Mouse (Mus musculus): ENCODE data around the gene Tbrg4. TPM values are rescaled to one million over a fixed set of nuclear protein-coding genes. Genes with fewer than 3 reads are reported as not detected.
"Not testable (repeated sequence)": the region's sequence is repeated elsewhere in the genome, so short reads cannot be mapped to it uniquely, and the experiment has no call there.

The Tbrg4 gene
- polyA plus RNA-seq (2012; ENCODE audit: insufficient read depth, insufficient read length, missing spikeins) = 15.5 and 24.1 TPM in 2 replicates

DNA sequence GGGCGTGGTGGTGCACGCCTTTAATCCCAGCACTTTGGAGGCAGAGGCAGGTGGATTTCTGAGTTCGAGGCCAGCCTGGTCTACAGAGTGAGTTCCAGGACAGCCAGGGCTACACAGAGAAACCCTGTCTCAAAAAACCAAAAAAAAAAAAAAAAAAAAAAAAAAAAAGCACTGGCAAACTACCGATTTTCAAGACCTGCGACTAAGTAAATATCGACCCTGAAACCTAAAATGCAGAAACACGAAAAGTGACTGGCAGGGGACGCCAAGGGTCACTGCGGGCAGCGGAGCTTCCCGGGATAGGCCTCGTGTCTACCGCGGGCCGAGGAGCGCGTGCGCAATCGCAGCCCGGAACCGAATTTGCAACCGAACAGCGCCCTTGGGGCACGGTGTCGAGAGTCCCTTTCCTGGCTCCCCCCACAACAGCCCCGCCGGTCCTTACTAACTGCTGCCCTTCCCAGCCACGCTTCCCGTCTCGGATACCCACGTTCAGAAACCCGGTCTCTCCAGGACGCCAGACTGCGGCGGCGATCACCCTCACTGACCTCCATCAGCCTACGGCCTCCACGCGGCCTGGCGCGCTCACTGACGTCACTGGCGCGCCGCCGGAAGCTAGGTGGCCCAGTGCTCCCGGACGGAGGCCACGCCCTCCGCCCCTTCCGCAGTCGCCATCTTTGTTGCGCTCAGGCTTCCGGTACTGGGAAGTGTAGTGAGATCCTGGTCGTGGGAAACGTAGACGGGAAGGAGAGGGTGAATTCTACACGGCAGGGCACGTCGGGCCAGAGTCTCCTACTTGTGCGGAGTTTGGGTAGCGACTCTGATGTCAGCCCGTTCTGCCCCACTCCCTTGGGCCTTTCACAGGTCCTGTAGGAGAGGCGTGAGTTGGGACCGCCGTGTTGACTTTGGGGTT is at the start of gene Tbrg4:
Gene Tbrg4 (minus strand): TSS at position 590 of the 910 bp plus-strand sequence.
- TF ChIP-seq POLR2A (IDR thresholded peaks at IDR 0.05; ENCODE audit: borderline replicate concordance, low read depth, low read length) (no peak), CTCF (IDR thresholded peaks at IDR 0.05; ENCODE audit: low read depth, low read length) (no peak)
- H3K4me1 ChIP-seq (ENCODE audit: control insufficient read depth, insufficient read depth, low read length) = peaks cover 22% of the 10 kb centered on the region
- peak within 1 kb of the TSS; percentile 90 for H3K4me3 ChIP-seq (ENCODE audit: insufficient read depth, low read length)
- peak within 1 kb of the TSS; percentile 87 for H3K27ac ChIP-seq (ENCODE audit: insufficient read depth, low read depth, low read length)

DNA sequence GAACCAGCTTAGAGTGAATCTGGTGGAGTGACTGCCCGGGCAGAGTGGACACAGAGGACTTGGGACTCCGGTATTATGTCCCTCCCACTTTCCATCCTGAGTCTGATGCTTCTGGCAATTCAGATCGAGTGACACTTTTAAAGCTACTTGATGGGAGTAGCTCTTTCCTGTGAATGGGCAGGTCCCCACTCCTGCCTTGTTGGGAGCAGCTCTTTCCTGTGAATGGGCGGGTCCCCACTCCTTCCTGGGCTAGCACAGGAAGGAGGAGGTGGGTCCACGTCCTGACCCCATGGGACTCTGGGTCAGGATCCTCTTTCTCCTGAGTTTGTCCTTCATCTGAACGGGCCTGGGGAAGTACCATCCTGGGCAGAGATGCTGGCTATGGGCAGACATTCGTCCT is 49.5 kb upstream of the Tbrg4 start:
- H3K4me3 ChIP-seq (ENCODE audit: insufficient read depth, low read length) = no peak overlapping the region
- H3K4me1 ChIP-seq (ENCODE audit: control insufficient read depth, insufficient read depth, low read length) = 0 out of 2 replicates have a peak, but pooled peaks cover 2% of the 10 kb centered on the region
- TF ChIP-seq CTCF (IDR thresholded peaks at IDR 0.05; ENCODE audit: low read depth, low read length) (no peak), POLR2A (IDR thresholded peaks at IDR 0.05; ENCODE audit: borderline replicate concordance, low read depth, low read length) (no peak)
- H3K27ac ChIP-seq (ENCODE audit: insufficient read depth, low read depth, low read length) = no peak overlapping the region

DNA sequence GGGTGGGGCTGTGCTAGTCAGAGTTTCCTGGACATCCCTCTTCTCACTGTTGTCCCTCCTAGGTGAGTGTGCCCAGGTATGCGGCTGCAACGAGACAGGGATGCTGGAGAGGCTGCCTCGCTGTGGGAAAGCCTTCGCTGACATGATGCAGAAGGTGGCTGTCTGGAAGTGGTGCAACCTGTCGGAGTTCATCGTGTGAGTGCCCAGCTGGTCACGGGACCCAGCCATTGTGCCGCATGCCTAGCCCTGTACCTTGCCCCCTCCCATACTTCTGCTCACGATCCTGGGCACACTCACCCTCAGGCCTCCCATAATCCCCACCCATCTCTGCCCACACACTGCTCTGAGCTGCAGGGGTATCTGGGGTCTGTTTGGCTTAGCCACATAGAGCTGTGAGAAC is 48.8 kb upstream of the Tbrg4 start:
- H3K4me1 ChIP-seq (ENCODE audit: control insufficient read depth, insufficient read depth, low read length) = 0 out of 2 replicates have a peak, but pooled peaks cover under 1% of the 10 kb centered on the region
- no peak overlapping the region for H3K27ac ChIP-seq (ENCODE audit: insufficient read depth, low read depth, low read length)
- no peak overlapping the region for H3K4me3 ChIP-seq (ENCODE audit: insufficient read depth, low read length)
- no peak for TF ChIP-seq CTCF (IDR thresholded peaks at IDR 0.05; ENCODE audit: low read depth, low read length)
- TF ChIP-seq POLR2A (IDR thresholded peaks at IDR 0.05; ENCODE audit: borderline replicate concordance, low read depth, low read length) = no peak

DNA sequence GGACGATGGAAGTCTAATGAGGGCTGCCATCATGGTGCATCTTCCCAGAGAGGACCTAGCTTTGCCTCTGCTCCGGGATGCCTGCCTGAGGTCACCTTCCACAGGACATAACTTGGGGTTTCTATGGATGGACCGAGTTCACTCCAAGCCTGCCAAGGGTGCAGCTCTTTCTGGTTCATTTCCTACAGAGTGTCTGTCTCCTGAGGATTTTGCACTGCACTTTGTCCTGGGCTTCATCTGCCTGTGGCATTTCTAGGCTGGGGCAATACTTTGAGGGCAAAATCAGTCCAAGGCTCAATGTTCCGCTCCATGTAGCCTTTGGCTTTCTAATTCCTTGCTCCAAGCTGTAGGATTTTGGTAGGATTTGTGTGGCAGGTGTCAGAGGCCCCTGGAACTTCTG is 45.0 kb upstream of the Tbrg4 start:
- TF ChIP-seq CTCF (IDR thresholded peaks at IDR 0.05; ENCODE audit: low read depth, low read length) = no peak
- no peak overlapping the region for H3K27ac ChIP-seq (ENCODE audit: insufficient read depth, low read depth, low read length)

DNA sequence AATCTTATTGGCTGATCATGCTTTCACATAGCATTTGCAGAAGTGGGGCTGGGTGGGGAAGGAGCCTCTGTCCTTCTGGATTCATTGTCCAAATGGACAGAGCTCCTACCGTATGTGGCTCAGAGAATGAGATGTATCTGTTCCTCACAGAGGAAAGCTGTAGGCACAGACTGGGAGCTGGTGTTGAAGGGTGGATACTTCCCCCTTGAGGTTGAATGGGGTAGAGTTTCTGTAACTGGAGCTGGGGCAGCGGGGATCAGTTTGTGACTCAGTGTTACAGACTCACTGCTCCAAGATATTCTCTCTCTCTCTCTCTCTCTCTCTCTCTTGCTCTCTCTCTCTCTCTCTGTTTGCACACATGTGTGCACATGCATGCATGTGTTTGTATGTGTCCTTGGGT is 44.2 kb upstream of the Tbrg4 start:
- Histone ChIP-seq H3K4me1 (ENCODE audit: control insufficient read depth, insufficient read depth, low read length) (no peaks in the 10 kb centered on the region), H3K4me3 (ENCODE audit: insufficient read depth, low read length) (no peak overlapping the region), H3K27ac (ENCODE audit: insufficient read depth, low read depth, low read length) (no peak overlapping the region)
- no peak for TF ChIP-seq CTCF (IDR thresholded peaks at IDR 0.05; ENCODE audit: low read depth, low read length)
- TF ChIP-seq POLR2A (IDR thresholded peaks at IDR 0.05; ENCODE audit: borderline replicate concordance, low read depth, low read length) = no peak

More for the DNA sequence above, 45.0 kb upstream of the Tbrg4 start:
- Histone ChIP-seq H3K4me3 (ENCODE audit: insufficient read depth, low read length) (no peak overlapping the region), H3K4me1 (ENCODE audit: control insufficient read depth, insufficient read depth, low read length) (no peaks in the 10 kb centered on the region)

GRCm38 (mm10) chr11:6669041-6669440 is 43.2 kb upstream of the Tbrg4 start:
- no peak overlapping the region for H3K27ac ChIP-seq (ENCODE audit: insufficient read depth, low read depth, low read length)
- H3K4me3 ChIP-seq (ENCODE audit: insufficient read depth, low read length) = no peak overlapping the region
- no peaks in the 10 kb centered on the region for H3K4me1 ChIP-seq (ENCODE audit: control insufficient read depth, insufficient read depth, low read length)
- no peak for TF ChIP-seq CTCF (IDR thresholded peaks at IDR 0.05; ENCODE audit: low read depth, low read length)

- Histone ChIP-seq H3K4me1 (ENCODE audit: control insufficient read depth, insufficient read depth, low read length) (no peaks in the 10 kb centered on the region), H3K4me3 (ENCODE audit: insufficient read depth, low read length) (no peak overlapping the region), H3K27ac (ENCODE audit: insufficient read depth, low read depth, low read length) (no peak overlapping the region)
- no peak for TF ChIP-seq CTCF (IDR thresholded peaks at IDR 0.05; ENCODE audit: low read depth, low read length)
- no peak for TF ChIP-seq POLR2A (IDR thresholded peaks at IDR 0.05; ENCODE audit: borderline replicate concordance, low read depth, low read length)
Measured at GRCm38 (mm10) chr11:6666634-6667033, 40.8 kb upstream of the Tbrg4 start.

GRCm38 (mm10) chr11:6661206-6661605 is 35.3 kb upstream of the Tbrg4 start:
- H3K4me3 ChIP-seq (ENCODE audit: insufficient read depth, low read length) = no peak overlapping the region
- no peak overlapping the region for H3K27ac ChIP-seq (ENCODE audit: insufficient read depth, low read depth, low read length)
- TF ChIP-seq POLR2A (IDR thresholded peaks at IDR 0.05; ENCODE audit: borderline replicate concordance, low read depth, low read length) = no peak
- TF ChIP-seq CTCF (IDR thresholded peaks at IDR 0.05; ENCODE audit: low read depth, low read length) = no peak
- H3K4me1 ChIP-seq (ENCODE audit: control insufficient read depth, insufficient read depth, low read length) = no peaks in the 10 kb centered on the region

- H3K27ac ChIP-seq (ENCODE audit: insufficient read depth, low read depth, low read length) = no peak within 1 kb of the TSS
- no peak within 1 kb of the TSS for H3K4me3 ChIP-seq (ENCODE audit: insufficient read depth, low read length)
- TF ChIP-seq POLR2A (IDR thresholded peaks at IDR 0.05; ENCODE audit: borderline replicate concordance, low read depth, low read length) = no peak
- no peaks in the 10 kb centered on the region for H3K4me1 ChIP-seq (ENCODE audit: control insufficient read depth, insufficient read depth, low read length)
Measured at GRCm38 (mm10) chr11:6658271-6658670, 32.4 kb upstream of the Tbrg4 start, which contains the start of gene Ramp3. Gene Ramp3 (plus strand): TSS chr11:6658521.

DNA sequence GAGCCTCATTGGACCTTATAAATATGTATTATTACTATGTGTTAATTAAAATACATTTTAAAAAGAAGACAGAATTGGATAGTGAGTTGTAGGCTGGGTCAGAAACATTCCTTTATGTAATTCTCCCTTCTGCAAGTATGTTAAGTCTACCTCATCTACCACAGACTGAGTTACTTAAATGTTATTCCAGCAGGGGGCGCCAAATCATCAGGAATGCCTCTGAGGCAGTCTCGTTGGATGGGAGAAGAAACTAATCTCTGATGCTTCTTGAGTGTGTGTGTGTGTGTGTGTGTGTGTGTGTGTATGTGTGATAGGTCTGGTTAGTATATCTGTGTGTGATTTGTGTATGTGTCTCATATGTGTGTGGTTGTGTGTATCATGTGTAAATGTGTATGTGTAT is 29.0 kb upstream of the Tbrg4 start:
- Histone ChIP-seq H3K4me3 (ENCODE audit: insufficient read depth, low read length) (no peak overlapping the region), H3K27ac (ENCODE audit: insufficient read depth, low read depth, low read length) (no peak overlapping the region), H3K4me1 (ENCODE audit: control insufficient read depth, insufficient read depth, low read length) (no peaks in the 10 kb centered on the region)
- no peak for TF ChIP-seq CTCF (IDR thresholded peaks at IDR 0.05; ENCODE audit: low read depth, low read length)
- no peak for TF ChIP-seq POLR2A (IDR thresholded peaks at IDR 0.05; ENCODE audit: borderline replicate concordance, low read depth, low read length)

GRCm38 (mm10) chr11:6652978-6653377 is 27.1 kb upstream of the Tbrg4 start:
- H3K4me3 ChIP-seq (ENCODE audit: insufficient read depth, low read length); H3K27ac ChIP-seq (ENCODE audit: insufficient read depth, low read depth, low read length); H3K4me1 ChIP-seq (ENCODE audit: control insufficient read depth, insufficient read depth, low read length): not testable (repeated sequence)
